Mouse (Mus musculus) yolk sac, embryonic 10.5 days (tissue): Measurements from ENCODE around the gene Ebf1.
A peak's percentile ranks its signal among the peaks of the same experiment; 100 is the strongest.

Experiments
- DNase-seq: peaks from one replicate; pipeline ENCODE4 v3.0.0-alpha.2; 2017; ENCODE audit warnings: low spot score

Gene Ebf1

GRCm38 (mm10) chr11:44661875-44662274 lies 44.8 kb downstream of the Ebf1 start:
- DNase-seq, result no peak

GRCm38 (mm10) chr11:44663609-44664141 lies 46.6 kb downstream of the Ebf1 start:
- DNase-seq, result no peak

- peak; percentile 23 for DNase-seq
Measured at GRCm38 (mm10) chr11:44665156-44665682, 48.1 kb downstream of the Ebf1 start.

DNA sequence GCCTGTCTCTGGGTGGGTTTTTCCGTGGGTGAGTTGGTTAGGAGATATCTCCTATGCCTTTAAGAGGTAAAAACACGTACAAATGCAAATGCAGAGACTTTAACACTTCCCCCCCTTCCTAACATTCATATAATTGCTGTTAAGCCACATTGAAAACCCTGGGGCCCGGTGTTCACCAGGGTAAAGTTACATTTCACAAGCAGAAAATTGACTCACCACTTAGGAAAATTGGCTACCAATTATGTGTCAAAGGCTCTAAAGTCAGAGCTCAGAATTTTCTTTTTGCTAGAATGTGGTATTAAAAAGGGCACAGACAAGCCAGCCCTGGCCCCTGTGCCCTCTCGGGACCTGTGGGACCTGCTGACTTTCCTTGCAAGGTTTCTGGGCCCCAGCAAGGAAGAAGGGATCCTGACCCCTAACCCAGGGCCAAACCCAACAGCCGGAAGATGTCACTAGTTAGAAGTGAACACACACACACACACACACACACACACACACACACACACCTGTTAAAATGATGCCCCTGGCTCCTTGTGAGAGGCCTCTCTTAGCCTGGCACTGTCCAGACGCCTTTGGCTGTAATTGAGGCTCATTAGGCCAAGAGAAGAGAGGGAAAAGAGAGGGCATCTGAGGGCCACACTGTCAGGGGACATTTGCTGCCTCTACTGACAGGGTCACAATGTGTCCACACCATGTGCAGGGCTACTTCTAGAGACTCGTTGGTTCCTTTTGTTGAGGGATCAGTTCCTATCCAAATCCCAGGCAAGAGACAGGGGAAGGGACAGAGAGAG lies 48.8 kb downstream of the Ebf1 start:
- no peak for DNase-seq

- DNase-seq, result no peak
Measured at GRCm38 (mm10) chr11:44666741-44667140, 49.6 kb downstream of the Ebf1 start.

DNA sequence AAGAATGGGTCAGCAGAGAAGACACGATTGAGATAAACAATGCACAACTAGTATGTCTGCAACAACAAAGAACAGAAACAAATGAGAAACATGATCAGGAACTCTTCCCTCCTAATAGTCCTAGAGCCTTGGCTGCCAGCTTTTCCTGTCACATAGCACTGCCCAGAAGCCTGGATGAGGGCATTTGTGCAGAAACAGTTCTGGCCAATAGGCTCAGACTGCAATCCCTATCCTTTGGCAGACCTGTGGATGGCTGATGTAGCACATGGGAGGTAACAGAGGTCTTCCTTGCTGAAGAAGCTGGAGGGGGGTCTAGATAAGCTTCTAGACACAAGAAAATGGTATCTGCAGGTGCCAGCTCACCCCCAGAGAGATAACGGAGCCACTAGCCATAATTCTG lies 64.2 kb downstream of the Ebf1 start:
- no peak for DNase-seq

- DNase-seq, result no peak
Measured at GRCm38 (mm10) chr11:44681995-44682394, 64.9 kb downstream of the Ebf1 start.

DNA sequence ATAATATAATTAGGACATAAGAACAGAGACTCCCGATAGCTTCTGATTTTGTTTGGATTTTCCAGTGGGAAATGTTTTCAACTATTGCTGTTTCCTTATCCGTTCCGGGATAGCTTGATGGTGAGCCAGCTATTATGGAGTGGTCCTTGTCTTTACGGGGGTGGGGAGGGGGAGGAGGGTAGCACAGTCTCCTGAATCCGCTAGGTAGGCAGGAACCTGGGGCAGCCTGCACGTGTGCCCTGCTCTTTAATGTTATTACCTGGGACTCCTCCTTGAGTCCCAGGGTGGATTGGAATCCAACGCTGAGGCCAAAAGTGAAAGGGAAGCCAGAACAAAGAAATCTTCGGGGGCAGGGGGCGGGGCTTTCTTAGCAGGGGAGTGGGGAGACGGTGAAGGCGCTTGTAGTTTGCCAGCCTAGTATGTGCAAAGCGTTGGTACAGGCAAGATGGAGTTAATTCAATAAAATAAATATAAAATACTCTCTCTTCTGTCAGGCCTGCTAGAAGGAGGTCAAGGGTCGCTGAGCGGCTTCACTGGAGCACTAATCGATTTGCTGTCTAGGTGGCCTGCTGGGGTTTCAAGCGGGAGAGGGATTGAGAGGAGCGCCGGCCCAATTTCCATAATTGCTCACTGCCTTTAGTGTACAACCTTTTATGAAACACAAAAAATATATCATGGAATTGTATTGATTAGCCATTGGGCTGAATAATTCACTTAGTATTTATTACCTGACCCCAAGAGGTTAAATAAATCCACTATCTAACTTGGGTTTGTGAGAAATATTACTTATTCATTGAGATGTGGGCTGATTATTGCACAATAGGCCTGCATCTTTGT lies 65.8 kb downstream of the Ebf1 start:
- no peak for DNase-seq

- no peak for DNase-seq
Measured at GRCm38 (mm10) chr11:44684486-44685076, 67.5 kb downstream of the Ebf1 start.

GRCm38 (mm10) chr11:44685129-44685528 lies 68.0 kb downstream of the Ebf1 start:
- no peak for DNase-seq

DNA sequence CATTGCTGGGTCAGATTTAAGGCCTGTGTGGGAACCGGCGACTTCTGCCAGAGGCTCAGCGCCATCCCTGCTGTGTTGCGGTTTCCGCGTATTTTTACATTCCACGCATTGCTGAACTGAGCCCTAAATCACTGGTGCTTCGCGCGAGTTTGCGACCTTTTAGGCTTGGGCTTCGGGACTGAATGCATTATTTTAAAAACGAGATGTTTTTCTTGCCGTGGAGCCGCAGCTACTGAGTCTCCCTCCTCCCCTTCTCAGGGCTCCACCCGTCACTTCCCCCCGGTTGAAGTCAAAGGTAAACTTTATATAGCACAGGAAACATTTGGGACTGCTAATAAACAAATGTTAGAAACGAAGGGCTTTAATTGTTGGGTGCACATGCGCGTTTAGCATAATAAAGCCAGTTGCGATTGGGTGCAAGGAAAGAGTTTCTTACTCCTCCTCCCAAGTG lies 68.8 kb downstream of the Ebf1 start:
- no peak for DNase-seq

GRCm38 (mm10) chr11:44686378-44686777 lies 69.3 kb downstream of the Ebf1 start:
- no peak for DNase-seq

GRCm38 (mm10) chr11:44688542-44688941 lies 71.4 kb downstream of the Ebf1 start:
- DNase-seq, result no peak

DNA sequence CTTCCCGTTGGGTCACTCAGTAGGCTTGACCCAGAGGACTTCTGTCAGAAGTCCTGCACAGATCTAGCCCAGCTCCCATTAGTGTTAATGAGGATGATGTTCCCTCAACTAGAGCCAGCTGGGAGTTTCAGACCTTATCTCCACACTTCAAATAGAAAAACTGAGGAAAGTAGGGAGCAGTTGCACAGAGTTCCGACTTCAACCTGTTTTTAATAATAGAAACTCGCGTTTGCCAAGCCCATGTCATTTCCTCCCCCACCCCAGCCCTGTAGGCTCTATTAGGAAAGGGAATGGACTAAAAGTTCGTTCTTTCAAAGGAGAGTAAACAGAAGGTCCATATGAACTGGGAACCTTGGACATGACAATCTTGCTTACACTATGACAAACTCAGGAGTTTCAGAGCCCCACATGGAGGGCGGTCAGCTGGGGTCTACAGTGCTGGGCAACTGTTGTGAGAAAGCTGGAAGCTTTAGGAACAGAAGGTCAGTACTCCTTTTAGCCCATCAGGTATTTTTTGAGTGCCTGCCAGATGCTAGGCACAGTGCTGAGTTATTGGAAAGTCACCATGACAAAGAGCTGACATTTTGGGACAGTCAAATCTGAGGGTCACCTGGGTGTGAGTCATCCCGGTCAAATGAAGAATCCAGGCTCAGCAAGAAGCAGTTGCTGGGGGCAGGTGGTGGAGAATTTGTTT lies 72.6 kb downstream of the Ebf1 start:
- no peak for DNase-seq

DNA sequence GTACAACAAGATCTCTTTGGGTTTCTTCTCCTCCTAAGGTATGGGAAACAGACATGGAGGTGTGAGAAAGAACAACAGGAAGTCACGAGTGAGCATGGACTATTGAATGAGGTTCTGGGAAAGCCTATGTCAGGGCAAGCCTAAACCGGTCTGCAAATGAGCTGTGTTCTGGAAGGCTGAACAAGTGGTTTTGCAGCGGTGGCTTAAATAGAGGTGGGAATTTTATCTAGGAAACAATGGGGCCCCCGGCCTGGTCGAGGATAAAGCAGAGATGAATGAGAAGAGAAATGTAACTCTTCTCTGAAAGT lies 73.1 kb downstream of the Ebf1 start:
- DNase-seq, result no peak

DNA sequence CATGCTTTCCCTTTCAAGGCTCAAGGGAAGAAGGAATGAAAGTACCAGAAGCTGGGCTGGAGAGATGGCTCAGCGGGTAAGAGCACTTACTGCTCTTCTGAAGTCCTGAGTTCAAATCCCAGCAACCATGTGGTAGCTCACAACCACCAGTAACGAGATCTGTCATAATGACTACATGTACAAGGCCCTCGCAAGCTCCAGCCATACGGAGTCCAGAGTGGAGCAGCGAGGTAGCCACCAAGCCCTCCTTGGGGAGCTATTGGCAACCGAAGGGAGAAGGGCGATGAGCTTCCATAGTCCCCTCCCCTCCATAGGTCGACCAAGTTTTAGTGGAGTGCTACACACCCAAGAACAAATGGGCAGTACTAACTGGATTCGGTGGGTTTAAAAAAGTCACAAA lies 78.3 kb downstream of the Ebf1 start:
- DNase-seq, result no peak

GRCm38 (mm10) chr11:44696539-44697201 lies 79.6 kb downstream of the Ebf1 start:
- DNase-seq, result peak; percentile 43

DNA sequence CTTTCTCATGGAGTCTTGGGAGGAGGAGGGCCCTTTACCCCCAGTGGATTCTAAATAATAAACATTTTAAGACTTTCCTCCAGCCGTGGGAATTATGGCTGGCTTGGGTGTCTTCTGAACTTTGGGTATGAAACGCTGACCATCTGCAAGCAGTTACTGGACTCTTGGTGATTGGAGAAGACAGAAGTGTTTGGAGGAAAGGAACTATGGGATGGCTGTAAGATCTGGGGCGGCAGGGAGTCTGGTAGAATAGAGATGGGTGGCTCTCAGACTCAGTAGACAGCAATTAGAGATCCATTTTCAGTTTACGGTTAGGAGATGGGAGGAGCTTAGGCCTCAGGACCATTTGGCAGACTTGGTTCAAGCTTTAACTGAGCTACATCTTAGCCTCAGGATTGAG lies 83.1 kb downstream of the Ebf1 start:
- DNase-seq, result no peak

DNA sequence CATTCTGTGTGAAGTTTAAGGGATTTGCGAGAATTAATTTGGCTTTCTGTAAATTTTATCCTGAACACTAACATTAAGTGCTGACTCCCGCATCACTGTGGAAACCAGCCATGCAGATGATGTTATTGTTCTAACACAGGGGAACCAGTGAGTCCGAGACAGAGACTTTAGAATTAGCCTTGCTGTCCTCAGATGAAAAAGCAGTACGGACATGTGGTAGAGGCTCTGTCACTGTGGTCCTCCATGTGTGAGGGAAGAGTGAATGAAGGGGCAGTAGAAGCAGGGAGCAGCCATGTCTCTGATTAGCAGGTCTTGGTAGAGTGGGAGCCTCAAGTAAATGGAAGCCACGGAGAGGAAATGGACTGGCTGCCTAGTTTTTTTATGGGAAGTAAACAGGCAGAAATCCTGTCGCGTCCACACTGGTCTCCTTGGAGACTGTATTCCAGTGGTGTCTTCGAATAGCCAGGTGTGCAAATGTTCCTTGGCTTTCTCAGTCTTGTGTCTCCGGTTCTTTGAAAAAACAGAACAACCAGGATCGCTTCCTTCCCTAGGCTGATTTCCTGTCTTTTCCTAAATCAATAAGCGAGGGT lies 84.2 kb downstream of the Ebf1 start:
- no peak for DNase-seq

DNA sequence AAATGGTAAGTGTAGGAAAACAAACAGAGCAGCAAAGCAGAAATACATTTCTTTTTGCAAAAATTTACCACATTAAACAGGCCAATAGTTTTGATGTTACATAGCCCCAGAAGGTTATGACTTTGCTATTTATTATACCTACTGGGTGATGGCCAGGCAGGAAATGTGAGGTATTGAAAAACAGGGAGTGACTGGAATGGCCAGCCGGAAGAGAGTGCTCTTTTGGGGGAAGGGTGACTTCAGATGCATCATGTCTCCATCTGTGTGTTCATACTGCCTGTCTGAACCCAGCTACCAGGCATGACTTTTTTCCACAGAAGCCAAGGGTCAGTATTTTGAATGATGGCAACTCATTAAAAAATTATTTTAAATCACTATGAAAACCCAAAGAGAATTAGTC lies 84.7 kb downstream of the Ebf1 start:
- no peak for DNase-seq
